ENCODE assay signal across 8 mouse cellular contexts in the genomic region with DNA sequence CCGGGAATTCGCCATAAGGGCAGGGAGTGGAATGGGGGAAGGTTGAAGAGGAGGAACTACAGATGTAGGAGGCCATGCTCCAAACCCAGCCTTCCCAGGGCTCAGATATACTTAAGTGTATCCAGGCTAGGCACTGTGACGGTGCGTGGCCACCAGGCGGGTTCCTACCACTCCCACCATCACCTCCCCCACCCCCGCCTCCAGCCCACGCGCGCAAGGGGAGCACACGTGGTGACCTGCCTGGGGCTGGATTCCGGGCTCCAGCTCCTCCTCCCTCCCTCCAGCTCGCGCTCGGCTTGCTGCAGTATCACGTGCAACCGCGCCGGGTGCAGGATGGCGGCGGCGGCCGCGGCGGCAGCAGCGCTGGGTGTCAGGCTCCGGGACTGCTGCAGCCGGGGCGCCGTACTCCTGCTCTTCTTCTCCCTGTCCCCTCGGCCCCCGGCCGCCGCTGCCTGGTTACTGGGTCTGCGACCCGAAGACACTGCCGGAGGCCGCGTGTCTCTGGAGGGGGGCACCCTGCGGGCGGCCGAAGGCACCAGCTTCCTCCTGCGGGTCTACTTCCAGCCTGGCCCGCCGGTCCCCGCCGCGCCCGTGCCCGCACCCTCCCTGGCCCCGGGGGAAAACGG. TPM values are rescaled to one million over a fixed set of nuclear protein-coding genes. Genes with fewer than 3 reads are reported as not detected.
DNase-seq lines count a peak whose midpoint lies in the region; ATAC-seq and TF ChIP-seq lines count a peak whose summit lies in the region.

Gene Cnnm1, plus strand, starts transcription at position 325 of the 626 bp plus-strand sequence.

- TF ChIP-seq CTCF in bone marrow macrophage, adult 2 months (IDR thresholded peaks at IDR 0.05; ENCODE audit: low read depth, low read length) = no peak
- no peak for TF ChIP-seq CTCF in embryonic fibroblast, embryonic 13.5 days (IDR thresholded peaks at IDR 0.05; ENCODE audit: borderline replicate concordance, insufficient read depth, low read length)
- no peak for TF ChIP-seq CTCF in lung, postnatal 0 days (IDR thresholded peaks at IDR 0.05)

- TF ChIP-seq EP300 in lung, postnatal 0 days (IDR thresholded peaks at IDR 0.05) = no peak

- intact Hi-C loops in heart, postnatal 36 days (cut with DNase I) = no loop called here

- DNase-seq in ES-CJ7 (ENCODE audit: low read depth, low spot score) = peak; percentile 82
- DNase-seq in heart, postnatal 36 days = peak; percentile 4 to 12
- DNase-seq in layer of hippocampus, adult 8-10 months (ENCODE audit: low spot score in 2 of 2) = peak; percentile 64 to 71
- peak; percentile 10 for DNase-seq in lung, postnatal 0 days (ENCODE audit: low spot score)
- DNase-seq in right cerebral cortex, adult 2 months (ENCODE audit: low spot score in 2 of 2) = peak; percentile 69 to 81
- DNase-seq in adipocyte (ENCODE audit: low spot score) = no peak

- H3K27me3 ChIP-seq in lung, postnatal 0 days (replicated peaks; ENCODE audit: insufficient read depth, low read length) = peaks cover 38% of the 10 kb centered on the region

- no peak within 1 kb of the TSS for H3K27ac ChIP-seq in bone marrow macrophage, adult 2 months (ENCODE audit: insufficient read depth, low read depth, low read length)
- no peak within 1 kb of the TSS for H3K27ac ChIP-seq in embryonic fibroblast, embryonic 13.5 days (ENCODE audit: insufficient read depth, low read length)
- H3K27ac ChIP-seq in lung, postnatal 0 days (ENCODE audit: low read length) = no peak within 1 kb of the TSS

- 1% methylated on average over 15 of the region's 51 CpGs for WGBS in lung, postnatal 0 days

- H3K36me3 ChIP-seq in lung, postnatal 0 days (ENCODE audit: insufficient read depth, low read length) = no peaks in the 10 kb centered on the region

- H3K9me3 ChIP-seq in lung, postnatal 0 days (ENCODE audit: low read length) = no peaks in the 10 kb centered on the region

- no peaks in the 10 kb centered on the region for H3K4me1 ChIP-seq in bone marrow macrophage, adult 2 months (ENCODE audit: control insufficient read depth, insufficient read depth, low read length)
- no peaks in the 10 kb centered on the region for H3K4me1 ChIP-seq in embryonic fibroblast, embryonic 13.5 days (ENCODE audit: control insufficient read depth, insufficient read depth, low read length)
- H3K4me1 ChIP-seq in lung, postnatal 0 days (ENCODE audit: insufficient read depth, low read depth, low read length) = no peaks in the 10 kb centered on the region

- peak within 1 kb of the TSS; percentile 63 for H3K4me2 ChIP-seq in lung, postnatal 0 days (replicated peaks; ENCODE audit: low read depth, low read length)

- no peak within 1 kb of the TSS for H3K9ac ChIP-seq in lung, postnatal 0 days (replicated peaks; ENCODE audit: low read depth)

- peak; percentile 43; the same call in 1 of the 2 replicates for ATAC-seq in lung, postnatal 0 days

- TF ChIP-seq POLR2A in bone marrow macrophage, adult 2 months (IDR thresholded peaks at IDR 0.05; ENCODE audit: borderline replicate concordance, low read depth, low read length) = no peak
- no peak for TF ChIP-seq POLR2A in embryonic fibroblast, embryonic 13.5 days (IDR thresholded peaks at IDR 0.05; ENCODE audit: low read depth, low read length)

- H3K4me3 ChIP-seq in bone marrow macrophage, adult 2 months (ENCODE audit: insufficient read depth, low read length) = peak within 1 kb of the TSS; percentile 44
- peak within 1 kb of the TSS; percentile 35 for H3K4me3 ChIP-seq in embryonic fibroblast, embryonic 13.5 days (ENCODE audit: insufficient read depth, low read length)
- H3K4me3 ChIP-seq in lung, postnatal 0 days (ENCODE audit: low read depth, low read length) = peak within 1 kb of the TSS; percentile 25

RNA-seq across cellular contexts. Expression of gene Cnnm1, which starts in this region (rescaled TPM):
- not detected in 2 replicates for polyA plus RNA-seq in bone marrow macrophage, adult 2 months (2012; ENCODE audit: insufficient read depth, insufficient read length, missing spikeins)
- polyA plus RNA-seq in embryonic fibroblast, embryonic 13.5 days (2011; ENCODE audit: insufficient read length, low read depth, missing spikeins) = not detected in 2 replicates
- not detected for total RNA-seq in heart, postnatal 36 days (2021)
- 100 to 1,000 TPM in 3 of 4 experiments, 10 to 100 TPM in 1; 94.0 to 124 (median 105) TPM for total RNA-seq in layer of hippocampus, adult 8-10 months (2022)
- 0.25 and 0.30 TPM in 2 replicates for polyA plus RNA-seq in lung, postnatal 0 days (2015; fragmentation: Nextera tagmentation; extraction: Ambion mirVana)

Comparison
In these comparisons a context has a peak if more than half of its experiments do, and no peak if none do; other contexts are left out.
1. RNA of gene Cnnm1 (total RNA-seq): 94.0 to 124 TPM in layer of hippocampus, adult 8-10 months; not detected in heart, postnatal 36 days; every median in the first group is over 10 times any median in the second.
2. Peak in DNase-seq in heart, postnatal 36 days; RNA of the gene not detected or under 1 TPM.
3. Peak in DNase-seq, ATAC-seq, H3K4me3 ChIP-seq and H3K4me2 ChIP-seq in lung, postnatal 0 days; RNA of the gene not detected or under 1 TPM.
4. Peak in every context shown above with its lines, with median percentiles within 50 percentile points of each other: H3K4me3 ChIP-seq.